Mouse (Mus musculus) CD4-positive naive resting alpha-beta T cell, adult 57 days (primary cell): ENCODE results near the gene Irf4. TPM values are rescaled to one million over a fixed set of nuclear protein-coding genes. Genes with fewer than 3 reads are reported as not detected.

Source experiments
- total RNA-seq: library from RNA; stranded (reverse); gene quantifications from one replicate; pipeline ENCODE4 v1.2.4, GENCODE M21; 2023

Gene Irf4
- total RNA-seq: 34.6 TPM

DNA sequence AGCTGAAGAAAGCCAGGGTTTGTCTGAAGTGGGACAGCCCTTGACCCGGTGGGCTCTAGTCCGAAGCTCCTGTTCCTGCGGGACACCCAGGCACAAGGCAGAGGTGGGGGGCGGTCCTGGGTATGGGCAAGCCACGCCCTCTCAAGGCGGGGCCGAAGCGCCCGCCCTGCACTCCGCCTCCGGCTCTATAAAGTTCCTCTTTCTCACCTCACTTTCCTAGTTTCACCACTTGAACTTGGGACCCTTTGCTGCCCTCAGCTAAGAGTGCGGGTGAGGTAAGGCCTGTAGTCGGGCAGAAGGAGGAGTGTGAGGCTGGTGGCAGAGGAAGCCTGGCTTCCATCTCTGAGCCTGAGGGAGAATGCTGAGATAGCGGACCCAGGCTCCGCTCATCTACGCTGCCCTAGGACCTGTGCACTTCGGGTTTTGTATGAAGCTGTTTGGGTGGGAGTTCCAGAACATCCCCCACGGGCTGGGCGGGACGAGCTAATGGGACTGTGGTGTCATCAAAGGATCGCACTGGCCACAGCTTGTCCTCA lies at the start of gene Irf4:
TSS of gene Irf4 (plus strand) at position 206 of the 536 bp plus-strand sequence.

Other genes starting within 250 kb of the Irf4 start
- gene Uqcrfs1, start 203.9 kb upstream of the Irf4 start, total RNA-seq: 84.6 TPM
- 3.4 TPM for gene Dusp22, start 89.2 kb upstream of the Irf4 start, total RNA-seq
- 2.3 TPM for gene Hus1b, start 198.5 kb downstream of the Irf4 start, total RNA-seq
- gene Exoc2, start 224.9 kb downstream of the Irf4 start, total RNA-seq: 65.9 TPM
- gene Gm5447, start 225.0 kb downstream of the Irf4 start, total RNA-seq: not detected